Mouse (Mus musculus) bone marrow, adult 2 months (tissue): ENCODE results near the gene Hes7.

ENCODE experiments used
- CTCF ChIP-seq: fragments of 200-500 bp; IDR thresholded peaks from 2 replicates; pipeline ENCODE4 v1.5.1; 2011; ENCODE audit warnings: low read length, control low read depth; ENCODE audit not compliant: control insufficient read depth, insufficient read depth
- POLR2A ChIP-seq: fragments of 200-500 bp; IDR thresholded peaks from 2 replicates; pipeline ENCODE4 v1.6.1; 2011; ENCODE audit warnings: low read depth, mild to moderate bottlenecking, control low read depth, low read length, borderline replicate concordance; ENCODE audit not compliant: control insufficient read depth

GRCm38 (mm10) chr11:69172606-69173005, 52.4 kb downstream of the Hes7 start:
- no peak for TF ChIP-seq CTCF
- no peak for TF ChIP-seq POLR2A
